Mouse (Mus musculus): ENCODE data around the gene Nck2.
"Not testable (repeated sequence)": the region's sequence is repeated elsewhere in the genome, so short reads cannot be mapped to it uniquely, and the experiment has no call there.

The Nck2 gene

DNA sequence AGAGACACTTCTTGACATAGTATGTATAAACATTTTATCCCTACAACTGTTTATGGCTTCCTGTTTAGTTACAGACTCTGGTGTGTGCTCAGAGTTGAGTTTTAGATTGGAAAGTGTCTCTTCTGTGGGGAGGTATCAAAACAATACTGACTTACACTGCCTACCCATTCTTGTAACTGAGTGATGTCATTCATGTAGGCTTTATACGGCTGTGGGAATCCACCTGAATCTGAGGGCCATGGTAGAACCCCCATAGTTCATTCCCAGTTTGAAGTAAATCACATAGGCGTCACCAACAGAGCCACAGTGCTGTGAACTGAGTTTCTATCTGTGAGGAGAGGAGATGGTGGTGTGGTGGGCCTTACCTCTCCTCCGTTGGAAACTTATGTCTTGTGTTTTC is 92.6 kb downstream of the Nck2 start:
- DNase-seq, result no peak

DNA sequence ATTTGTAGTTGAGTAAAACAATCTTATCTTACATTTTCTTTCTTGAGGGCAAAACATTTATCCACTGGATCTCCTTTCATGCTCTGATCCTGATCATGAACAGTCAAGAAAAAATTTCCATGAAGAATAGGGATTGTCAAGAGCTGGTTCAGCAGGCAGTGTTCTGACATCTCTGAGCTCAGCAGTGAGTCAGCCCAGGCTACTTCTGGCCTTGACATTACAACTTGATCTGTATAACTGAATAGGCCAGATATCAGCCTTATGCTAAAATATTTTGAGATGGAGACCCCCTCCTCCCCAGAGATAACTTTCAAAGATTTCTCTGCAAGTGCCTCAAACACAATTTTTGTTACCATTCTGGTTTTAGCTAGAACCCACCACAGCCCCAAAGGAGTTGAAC is 93.1 kb downstream of the Nck2 start:
- no peak for DNase-seq

DNA sequence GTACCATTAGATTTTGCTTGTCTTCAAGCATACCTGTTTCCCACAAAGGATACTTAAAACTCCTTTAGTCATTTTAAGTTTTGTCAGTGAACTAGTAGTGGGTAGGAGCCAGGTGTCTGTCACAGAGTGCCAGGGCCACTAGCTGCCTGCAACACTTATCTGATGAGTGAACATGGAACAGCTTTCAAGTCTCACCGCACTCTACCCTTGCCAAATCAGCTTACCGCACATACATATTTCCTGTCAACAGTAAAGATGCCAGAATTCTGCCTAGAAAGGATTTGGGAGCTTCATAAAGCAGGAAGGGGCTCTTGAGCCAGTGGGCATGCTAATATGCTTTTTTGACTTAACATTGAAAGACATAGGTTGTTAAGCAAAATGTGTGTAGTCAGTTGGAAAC is 94.3 kb downstream of the Nck2 start:
- no peak for DNase-seq

DNA sequence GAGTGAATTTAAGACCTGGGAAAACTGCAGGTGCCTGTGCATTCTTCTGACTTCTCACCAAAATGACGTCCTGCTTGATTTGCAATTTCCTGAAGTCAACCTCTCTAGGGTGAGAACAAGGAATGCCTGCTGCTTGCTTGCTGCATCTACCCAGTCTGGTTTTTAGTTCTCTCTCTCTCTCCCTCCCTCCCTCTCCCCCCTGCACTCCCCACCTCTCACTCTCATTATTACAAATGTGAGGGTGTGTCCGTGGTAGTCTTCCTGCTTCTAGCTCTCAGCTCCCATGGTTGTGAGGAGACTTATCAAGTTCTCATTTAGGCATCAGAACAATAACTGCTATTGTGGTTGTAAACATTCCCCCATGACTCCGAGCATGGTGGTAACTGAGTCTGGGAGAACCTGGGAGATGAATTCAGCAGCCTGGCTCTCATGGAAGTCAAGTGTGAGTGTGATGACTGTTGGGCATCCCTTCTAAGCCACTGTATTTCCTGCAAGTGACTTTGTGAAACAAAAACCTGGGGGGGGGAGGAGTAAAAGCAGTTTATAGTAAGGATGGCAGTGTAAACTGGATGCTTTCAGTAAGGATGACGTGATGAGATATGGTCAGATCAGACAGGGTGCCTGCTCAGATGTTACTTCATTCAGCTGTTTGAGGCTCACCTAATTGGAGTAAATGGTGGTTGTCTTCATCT is 95.5 kb downstream of the Nck2 start:
- no peak for DNase-seq

DNA sequence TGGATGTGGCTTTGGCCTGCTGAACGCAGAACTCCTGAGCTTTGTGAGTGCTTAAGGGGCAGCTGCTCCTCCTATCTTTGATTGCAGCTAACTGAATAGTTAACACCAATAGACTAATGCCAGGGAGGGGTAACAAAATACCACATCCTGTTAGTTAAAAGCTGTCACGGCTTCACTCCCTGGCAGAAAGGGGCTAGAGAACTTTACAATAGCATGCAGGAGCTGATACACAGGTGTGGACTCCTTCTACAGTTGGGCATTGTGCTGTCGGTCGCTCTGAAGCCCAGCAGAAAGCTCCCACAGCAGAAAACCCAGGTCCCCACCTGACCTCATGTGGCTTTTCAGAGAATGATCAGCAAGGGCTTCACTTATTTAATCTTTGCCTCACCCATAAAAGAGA is 98.0 kb downstream of the Nck2 start:
- DNase-seq, result peak in 1 of 2 experiments; percentile 24

DNA sequence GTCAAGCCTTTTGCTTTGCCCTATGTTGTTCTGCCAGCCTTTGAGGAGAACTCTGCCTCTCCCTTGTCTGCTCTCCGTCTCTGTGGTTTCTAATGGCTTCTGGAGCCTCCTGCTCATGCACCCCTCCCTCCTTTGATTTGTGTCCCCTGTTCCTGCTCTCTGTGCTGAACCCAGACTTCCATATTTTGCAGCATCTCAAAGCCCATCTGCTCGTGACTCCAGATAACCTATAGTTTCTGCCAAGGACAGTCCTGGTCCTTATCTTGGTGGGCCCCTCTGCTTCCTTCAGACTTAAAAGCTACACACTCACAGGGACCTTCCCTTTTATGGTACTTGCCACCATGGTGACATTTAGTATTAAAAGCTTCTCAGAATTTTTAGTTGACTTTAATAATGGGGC is 103.3 kb downstream of the Nck2 start:
- no peak for DNase-seq

DNA sequence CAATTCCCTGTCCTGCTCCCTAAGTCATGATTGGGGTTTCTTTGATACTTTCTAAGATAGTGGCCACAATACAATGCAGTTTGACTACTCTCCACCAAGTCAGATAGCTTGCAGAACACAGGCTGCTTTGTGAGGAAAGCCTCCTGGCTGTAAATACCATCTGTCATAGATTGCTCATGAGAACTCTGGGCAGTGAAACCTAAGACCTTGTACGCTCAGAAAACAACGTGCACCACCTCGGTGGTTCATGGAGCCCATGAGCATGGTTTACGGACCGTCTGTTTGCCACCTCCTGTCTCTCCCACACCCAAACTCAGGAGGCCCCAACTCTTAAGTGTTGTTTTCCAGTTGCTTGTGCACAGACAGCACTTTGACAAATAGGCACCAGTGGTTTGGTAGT is 104.4 kb downstream of the Nck2 start:
- DNase-seq, result no peak

DNA sequence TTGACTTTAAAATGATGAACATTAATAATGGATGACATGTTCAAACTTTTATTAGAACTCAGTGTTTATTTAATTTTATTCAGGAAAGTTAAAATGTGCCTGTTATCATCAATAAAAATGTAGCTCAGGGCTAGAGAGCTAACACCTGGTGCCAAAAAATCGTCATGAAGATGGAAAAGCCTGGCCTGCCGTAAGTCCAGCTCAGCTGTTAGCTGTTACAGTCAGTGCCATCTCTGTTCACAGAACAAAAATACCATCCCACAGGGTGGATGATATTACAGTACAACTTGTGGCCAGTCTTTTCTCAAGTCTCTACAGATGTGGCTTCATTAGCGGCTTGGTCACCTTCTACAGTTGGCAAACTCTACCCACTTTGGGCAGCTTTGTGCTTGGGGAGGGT is 106.1 kb downstream of the Nck2 start:
- no peak for DNase-seq

DNA sequence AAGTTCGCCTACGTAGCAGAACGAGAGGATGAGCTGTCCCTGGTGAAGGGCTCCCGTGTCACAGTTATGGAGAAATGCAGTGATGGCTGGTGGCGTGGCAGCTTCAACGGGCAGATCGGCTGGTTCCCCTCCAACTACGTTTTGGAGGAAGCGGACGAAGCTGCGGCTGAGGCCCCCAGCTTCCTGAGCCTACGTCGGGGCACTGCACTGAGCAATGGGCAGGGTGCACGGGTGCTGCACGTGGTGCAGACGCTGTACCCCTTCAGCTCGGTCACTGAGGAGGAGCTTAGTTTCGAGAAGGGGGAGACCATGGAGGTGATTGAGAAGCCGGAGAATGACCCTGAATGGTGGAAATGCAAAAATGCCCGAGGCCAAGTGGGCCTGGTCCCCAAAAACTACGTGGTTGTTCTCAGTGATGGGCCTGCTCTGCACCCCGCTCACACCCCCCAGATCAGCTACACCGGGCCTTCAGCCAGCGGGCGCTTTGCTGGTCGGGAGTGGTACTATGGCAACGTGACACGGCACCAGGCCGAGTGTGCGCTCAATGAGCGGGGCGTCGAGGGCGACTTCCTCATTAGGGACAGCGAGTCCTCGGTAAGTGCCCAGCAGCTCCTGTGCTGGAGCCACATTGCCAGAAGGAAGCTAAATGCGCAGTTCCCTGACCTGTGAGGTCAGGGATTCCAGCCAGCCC is 109.8 kb downstream of the Nck2 start:
- not testable (repeated sequence) for DNase-seq

DNA sequence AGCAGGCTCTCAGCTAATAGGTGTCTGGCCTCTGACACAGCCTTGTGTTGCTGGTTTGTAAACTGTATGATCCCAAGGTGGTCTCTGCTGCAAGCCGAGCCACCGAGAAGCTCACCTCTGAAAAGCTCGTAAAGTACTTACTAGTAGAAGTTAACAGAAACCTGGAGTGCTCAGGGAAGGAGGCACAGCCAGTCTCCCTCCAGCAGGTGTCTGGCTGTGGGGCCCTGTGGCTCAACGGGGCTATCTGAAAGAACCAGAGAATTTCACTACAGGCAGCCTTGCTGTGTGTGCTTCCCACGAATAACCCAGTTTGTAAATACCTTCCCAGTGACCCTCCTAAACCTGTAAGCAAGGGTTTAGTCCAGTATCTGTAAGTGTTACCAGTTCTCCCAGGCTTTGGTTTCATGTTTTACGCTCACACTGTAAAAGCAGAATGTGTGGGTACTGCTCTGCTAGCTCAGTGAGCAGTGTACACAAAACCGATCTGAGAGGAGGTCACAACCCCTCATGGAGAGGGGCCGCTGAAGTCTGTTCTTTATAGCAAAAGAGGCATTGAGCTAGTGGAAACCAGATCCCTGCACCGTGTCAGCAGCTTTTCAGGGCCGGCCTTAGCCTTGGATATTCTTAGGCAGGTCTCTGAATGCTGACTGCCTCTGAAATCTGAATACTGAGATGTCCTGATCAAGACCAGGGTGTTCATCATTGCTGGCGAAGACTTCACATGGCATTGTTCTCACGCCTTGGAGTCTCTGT is 111.0 kb downstream of the Nck2 start:
- no peak for DNase-seq

DNA sequence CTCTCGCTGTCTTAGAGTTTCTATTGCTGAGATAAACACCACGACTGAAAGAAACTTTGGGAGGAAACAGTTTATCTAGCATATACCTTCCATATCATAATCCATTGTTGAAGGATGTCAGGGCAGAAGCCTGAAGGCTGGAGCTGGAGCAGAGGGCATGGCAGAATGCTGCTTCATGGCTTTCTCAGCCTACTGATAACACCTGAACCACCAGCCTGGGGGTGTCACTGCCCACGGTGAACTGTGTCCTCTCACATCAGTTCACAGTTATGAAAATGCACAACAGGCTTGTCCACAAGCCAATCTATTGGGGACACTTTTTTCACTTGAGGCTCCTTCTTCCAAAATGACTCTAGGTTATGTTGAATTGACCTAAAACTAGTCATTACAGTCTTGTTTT is 114.0 kb downstream of the Nck2 start:
- no peak for DNase-seq

DNA sequence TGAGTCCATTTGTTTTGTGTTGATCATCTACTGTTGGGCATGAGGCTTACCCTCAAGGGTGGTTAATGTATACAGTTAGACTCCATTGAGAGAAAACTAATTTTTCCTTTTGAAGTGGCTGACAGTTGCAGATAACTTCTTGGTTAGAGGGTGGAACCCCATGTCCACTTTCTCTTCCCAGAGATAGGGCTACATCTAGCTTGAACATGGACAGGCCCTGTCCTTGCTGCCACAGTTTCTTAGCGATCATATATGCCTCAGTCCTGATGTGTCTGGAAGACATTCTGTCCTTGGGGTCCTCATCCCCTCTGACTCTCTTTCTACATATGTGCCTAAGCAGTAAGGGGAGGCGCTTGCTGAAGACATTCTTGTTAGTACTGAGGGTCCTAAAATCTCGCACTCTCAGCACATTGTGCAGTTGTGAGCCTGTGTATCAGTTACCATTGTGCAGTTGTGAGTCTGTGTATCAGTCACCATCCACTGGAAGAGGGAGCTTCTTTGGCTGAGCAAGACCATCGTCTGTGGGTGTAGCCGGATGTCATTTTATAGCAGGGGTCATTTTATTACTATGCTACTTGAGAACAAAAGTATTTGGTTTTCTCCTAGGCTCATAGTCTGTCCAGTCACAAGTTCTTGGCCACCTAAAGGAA is 114.8 kb downstream of the Nck2 start:
- DNase-seq, result no peak

DNA sequence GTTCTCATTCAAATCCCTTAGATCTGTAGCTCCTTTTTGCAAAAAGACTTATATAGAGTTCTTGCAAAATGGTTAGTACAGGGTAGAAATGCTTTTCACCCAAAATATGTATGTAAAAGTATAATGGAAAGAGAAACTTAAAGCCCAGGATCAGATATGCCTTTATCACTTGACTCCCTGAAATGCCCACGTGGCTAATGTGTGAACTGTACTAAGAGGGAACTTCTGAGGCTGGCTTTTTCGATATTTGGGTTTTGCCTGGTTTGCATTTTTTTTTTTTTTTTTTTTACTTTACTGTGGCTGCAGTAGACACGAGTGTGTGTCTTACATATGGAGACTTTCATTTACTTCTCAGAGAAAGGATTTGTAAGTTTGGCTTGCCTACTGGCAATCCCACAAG is 116.7 kb downstream of the Nck2 start:
- no peak for DNase-seq

DNA sequence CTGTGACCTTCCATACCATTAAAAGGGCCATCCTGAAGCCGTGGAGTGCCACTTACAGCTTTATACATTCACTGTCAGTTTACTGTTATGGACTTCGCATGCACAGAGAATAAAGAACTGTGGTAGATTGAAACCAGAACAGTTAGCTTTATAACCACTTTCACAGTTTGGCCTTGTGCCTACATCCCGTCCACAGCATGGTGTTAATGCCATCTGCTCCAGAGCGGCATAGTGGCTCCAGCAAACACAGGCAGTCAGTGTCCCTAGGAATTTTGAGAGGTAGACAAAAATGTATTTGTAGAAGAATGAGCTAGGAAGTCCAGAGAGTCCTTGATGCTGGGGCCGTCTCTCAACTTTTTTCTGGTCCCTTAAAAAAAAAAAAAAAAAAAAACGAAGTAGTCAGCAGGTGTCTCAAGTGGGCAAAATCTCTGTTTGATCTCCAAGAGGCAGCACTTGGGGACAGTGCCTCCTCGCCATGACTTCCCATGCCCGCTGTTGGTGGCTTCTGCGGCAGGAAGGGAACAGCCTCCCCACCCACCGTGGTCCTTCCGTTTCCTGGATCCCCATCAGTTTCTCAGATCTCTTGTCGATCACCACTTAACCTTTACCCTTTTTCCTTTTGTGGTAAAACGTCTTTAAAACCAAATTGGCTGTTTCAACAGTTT is 117.8 kb downstream of the Nck2 start:
- no peak for DNase-seq

DNA sequence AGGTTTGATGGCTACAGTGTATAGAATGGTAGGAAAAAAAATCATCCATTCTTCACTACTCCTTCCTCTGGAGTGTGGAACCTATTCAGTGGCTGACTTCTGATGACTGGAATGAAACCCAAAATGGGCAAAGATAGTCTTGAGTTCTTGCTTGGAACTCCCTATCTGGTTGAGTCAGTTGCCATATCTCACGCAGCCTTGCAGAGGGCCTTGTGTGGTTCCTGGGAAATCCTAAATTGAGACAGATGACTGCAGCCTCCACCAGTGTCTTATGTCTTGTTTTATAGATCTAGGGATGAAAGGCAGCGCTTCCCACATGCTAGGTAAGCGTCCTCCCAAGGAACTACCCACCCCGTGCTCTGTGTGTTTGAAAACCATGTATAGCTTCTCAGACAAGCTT is 120.9 kb downstream of the Nck2 start:
- no peak for DNase-seq

DNA sequence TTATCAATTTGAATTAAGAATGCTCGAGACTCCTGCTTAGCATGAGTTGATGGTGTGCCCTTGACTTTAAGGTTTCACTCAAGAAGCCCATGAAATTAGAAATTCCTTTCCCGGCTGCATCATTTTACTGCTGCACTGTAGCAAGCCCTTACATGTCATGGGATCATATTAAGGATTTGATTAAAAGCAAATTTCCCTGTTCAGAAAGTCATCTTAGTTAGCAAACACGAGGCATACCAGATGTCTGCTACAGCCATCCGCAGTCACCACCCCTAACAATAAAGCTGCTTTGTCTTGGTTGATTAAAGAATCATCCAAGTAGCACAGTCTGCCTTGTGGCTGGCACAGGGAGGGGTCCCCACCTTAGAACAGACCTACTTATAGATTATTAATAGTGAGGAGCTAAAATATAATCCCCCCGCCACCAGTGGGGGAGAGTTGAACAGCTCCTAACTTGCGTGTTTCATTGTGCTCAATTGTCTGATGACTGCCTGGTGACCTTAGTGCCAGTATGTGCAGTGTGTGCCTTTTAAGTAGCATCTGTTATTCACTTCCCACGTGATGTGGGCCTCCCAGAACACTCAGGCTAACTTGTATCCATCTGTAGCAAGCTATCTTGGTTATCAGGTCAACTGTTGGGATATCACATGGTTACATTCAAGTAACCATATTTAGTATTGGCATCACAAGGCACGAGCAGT is 122.4 kb downstream of the Nck2 start:
- DNase-seq, result no peak

DNA sequence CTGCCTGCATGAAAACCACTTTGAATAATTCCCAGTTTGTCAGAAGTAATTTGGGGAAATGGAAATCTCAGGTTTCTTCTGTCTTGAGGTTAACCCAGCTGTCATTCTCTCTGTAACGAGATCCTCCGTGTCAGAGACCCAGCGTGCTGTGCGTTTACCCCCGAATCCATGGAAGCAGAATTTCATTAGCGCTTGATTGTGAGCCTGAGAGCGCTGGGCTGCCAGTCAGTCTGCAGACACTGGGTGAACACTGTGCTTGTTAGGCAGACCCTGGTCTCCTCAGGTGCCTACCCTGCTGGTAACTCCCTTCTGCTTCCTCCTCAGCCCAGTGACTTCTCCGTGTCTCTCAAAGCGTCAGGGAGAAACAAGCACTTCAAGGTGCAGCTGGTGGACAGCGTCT is 124.4 kb downstream of the Nck2 start:
- DNase-seq, result no peak

DNA sequence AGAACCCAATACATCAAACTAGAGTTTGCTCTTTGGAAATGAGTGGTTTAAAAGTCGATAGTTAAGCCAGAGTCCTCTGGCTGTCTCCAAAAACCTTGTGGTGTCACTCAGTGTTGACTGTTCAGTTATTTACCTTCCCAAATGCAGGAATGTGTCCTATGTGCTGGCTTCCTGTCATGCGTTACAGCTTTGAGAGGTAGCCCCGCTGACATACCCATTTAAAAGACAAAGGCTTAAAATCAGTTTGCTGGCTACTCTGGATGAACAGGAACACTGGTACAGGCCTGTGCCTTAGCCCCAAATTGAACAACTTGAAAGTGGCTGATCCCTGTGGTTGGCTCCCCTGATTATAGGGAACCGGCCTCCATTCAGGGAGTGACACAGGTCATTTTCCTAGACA is 126.7 kb downstream of the Nck2 start:
- no peak for DNase-seq

DNA sequence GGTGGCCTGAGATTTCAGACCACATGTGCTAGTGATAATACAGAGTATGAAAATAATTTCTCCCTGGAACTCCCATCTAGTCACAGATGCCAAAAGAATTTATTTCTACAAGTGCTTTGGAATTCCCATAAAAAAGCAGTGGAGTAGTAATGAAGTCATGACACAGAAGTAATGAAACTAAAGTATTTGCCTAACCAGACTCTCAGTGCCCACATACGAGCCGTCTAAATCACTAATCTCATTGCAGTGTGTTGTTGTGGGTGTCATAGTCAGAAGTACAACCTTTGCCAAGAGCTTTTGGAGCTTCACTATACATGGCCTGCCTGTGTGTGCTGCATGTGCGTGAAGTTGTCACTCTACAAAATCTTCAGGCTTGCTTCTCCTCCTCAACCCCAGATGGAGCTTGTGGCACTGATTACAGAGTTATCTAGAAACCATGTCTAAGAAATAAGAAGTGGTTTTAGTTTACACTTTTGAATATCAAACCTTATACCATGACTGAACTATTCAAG is 130.5 kb downstream of the Nck2 start:
- no peak for DNase-seq

DNA sequence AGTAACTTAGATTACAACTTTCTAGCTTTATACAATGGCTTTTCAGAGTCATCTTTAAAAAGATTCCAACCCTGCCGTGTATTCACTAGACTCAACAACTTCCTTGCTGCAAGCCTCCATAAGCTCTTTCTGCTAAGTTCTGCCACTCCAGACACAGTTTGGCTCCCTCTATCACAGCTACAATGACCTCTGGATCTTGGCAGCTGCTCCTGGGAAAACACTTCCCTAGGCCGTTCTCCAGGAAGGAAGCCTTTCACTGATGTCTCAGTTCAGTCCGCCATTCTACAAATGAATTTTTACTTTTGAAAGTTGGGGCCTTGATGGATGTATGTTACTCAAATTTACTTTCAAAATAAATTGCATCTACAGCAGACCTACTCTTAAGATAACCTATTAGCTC is 133.0 kb downstream of the Nck2 start:
- DNase-seq, result no peak

DNA sequence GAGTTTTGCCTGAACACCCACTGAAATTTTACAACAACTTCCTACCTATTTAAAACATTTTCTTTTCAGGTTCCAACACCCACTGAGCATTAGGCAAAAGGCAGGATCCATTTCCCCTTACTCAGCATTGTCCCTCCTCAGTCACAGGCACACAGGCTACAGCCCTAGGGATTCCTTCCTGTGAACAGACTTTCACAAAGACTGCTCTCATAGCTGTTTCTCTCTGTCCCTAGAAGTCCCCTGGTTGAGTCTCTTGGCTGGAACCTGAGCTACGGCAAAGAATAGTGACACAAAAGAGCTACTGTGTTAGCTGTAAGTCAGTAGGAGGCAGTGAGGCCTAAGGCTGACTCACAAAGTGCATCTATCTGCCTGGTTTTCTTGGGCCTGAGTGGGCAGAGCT is 139.2 kb downstream of the Nck2 start:
- DNase-seq, result no peak

DNA sequence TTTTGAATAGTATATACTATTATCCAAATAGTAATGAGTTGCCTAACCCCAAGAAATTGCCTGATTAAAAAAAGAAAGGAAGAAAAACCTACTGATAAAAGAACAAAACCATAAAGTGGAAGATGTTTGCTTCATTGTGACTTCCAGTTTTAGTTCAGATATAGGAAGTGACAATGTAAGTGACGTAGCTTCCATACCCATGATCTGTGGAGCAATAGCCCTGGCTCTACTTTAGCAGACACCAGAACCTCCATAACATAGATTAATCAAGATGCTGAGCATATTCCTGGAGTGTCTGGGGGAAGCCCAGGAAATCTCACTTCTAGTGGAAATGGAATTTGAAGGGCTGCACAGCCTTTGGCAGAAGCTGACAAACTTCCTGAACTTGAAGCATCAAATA is 144.6 kb downstream of the Nck2 start:
- DNase-seq, result no peak
